Mouse (Mus musculus) myocyte (in vitro differentiated cells): ENCODE data around the gene Tmem202. TPM values are rescaled to one million over a fixed set of nuclear protein-coding genes. Genes with fewer than 3 reads are reported as not detected.
A peak's percentile ranks its signal among the peaks of the same experiment; 100 is the strongest.

Experiments used
- H3K27me3 ChIP-seq: one replicate; pipeline ENCODE4 v1.6.1; 2011; ENCODE audit not compliant: control insufficient read depth, insufficient read depth, insufficient read length
- H3K36me3 ChIP-seq: one replicate; pipeline ENCODE4 v1.6.1; 2011; ENCODE audit not compliant: control insufficient read depth, insufficient read depth
- H3K4me2 ChIP-seq: one replicate; pipeline ENCODE4 v1.6.1; 2011; ENCODE audit warnings: low read depth, control low read depth
- H3K4me3 ChIP-seq: one replicate; pipeline ENCODE4 v1.5.1; 2011; ENCODE audit warnings: mild to moderate bottlenecking, control low read depth, moderate library complexity
- H3K79me2 ChIP-seq: one replicate; pipeline ENCODE4 v1.6.1; 2011; ENCODE audit not compliant: control insufficient read depth, insufficient read depth
- H3ac ChIP-seq: one replicate; pipeline ENCODE4 v1.6.1; 2011; ENCODE audit not compliant: control insufficient read depth, insufficient read length
- CEBPB ChIP-seq: IDR thresholded peaks from 2 replicates; pipeline ENCODE4 v1.6.1; 2011; ENCODE audit warnings: mild to moderate bottlenecking, moderate library complexity; ENCODE audit not compliant: poor library complexity, insufficient read depth, severe bottlenecking
- E2F4 ChIP-seq: IDR thresholded peaks from one replicate; pipeline ENCODE4 v1.6.1; 2011; ENCODE audit warnings: mild to moderate bottlenecking, control low read depth, moderate library complexity; ENCODE audit not compliant: insufficient read depth
- MAX ChIP-seq: IDR thresholded peaks from one replicate; pipeline ENCODE4 v1.6.1; 2011; ENCODE audit warnings: low read depth, mild to moderate bottlenecking, control low read depth
- MYOD1 ChIP-seq, 3 experiments: IDR thresholded peaks; one replicate each; pipeline ENCODE4 v1.6.1; 2011; ENCODE audit warnings: control low read depth in 2 of 3, low read depth in 2 of 3, mild to moderate bottlenecking in 2 of 3, moderate library complexity in 1 of 3; ENCODE audit not compliant: insufficient read length in 2 of 3, control insufficient read depth in 1 of 3
- MYOG ChIP-seq, 3 experiments: IDR thresholded peaks; one replicate each; pipeline ENCODE4 v1.6.1; 2011; ENCODE audit warnings: control low read depth in 2 of 3, low read depth in 2 of 3, mild to moderate bottlenecking in 2 of 3; ENCODE audit not compliant: insufficient read length in 2 of 3, control insufficient read depth in 1 of 3, insufficient read depth in 1 of 3
- POLR2A ChIP-seq: IDR thresholded peaks from one replicate; pipeline ENCODE4 v1.6.1; 2011; ENCODE audit warnings: low read depth, mild to moderate bottlenecking, control low read depth, moderate library complexity; ENCODE audit not compliant: insufficient read length
- POLR2AphosphoS2 ChIP-seq: IDR thresholded peaks from one replicate; pipeline ENCODE4 v1.6.1; 2011; ENCODE audit warnings: low read depth, control low read depth; ENCODE audit not compliant: insufficient read length
- REST ChIP-seq: IDR thresholded peaks from one replicate; pipeline ENCODE4 v1.6.1; 2011; ENCODE audit warnings: mild to moderate bottlenecking, control low read depth, moderate library complexity; ENCODE audit not compliant: insufficient read depth, insufficient read length
- SRF ChIP-seq: IDR thresholded peaks from one replicate; pipeline ENCODE4 v1.6.1; 2011; ENCODE audit warnings: low read depth; ENCODE audit not compliant: control insufficient read depth, insufficient read length
- TCF12 ChIP-seq: IDR thresholded peaks from one replicate; pipeline ENCODE4 v1.6.1; 2011; ENCODE audit warnings: mild to moderate bottlenecking, control low read depth; ENCODE audit not compliant: poor library complexity, insufficient read depth, severe bottlenecking
- TCF3 ChIP-seq: IDR thresholded peaks from one replicate; pipeline ENCODE4 v1.6.1; 2011; ENCODE audit warnings: low read depth, control low read depth; ENCODE audit not compliant: insufficient read length
- USF1 ChIP-seq: IDR thresholded peaks from one replicate; pipeline ENCODE4 v1.6.1; 2011; ENCODE audit warnings: low read depth, mild to moderate bottlenecking, control low read depth, moderate library complexity
- polyA plus RNA-seq: library from polyadenylated mRNA; unstranded; fragments of >200 nt; fragmentation: generic; extraction: Trizol; gene quantifications from one replicate; pipeline ENCODE4 v1.2.1, GENCODE M21; 2012; ENCODE audit warnings: missing spikeins

Gene Tmem202
- polyA plus RNA-seq, 1 experiment, result 1.2 TPM

DNA sequence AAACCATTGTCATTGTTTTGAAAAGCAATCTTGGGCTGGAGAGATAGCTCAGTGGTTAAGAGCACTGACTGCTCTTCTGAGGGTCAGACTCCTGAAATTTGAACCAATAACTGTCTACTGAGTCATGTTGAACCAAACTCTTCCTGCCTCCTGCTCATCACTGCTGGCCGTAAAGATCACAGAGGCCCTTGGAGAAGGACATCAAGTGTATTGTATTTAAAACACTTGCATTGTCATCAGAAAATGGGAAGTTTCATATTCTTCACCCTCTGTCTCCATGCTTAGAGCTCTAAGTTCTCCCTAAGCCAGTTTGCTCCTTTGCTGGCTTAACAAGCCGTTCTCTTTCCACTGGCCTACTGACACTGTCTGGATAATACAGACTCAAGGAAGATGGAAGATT, 11.4 kb downstream of the Tmem202 start:
- Histone ChIP-seq H3K36me3 (no peaks in the 10 kb centered on the region), H3K4me3 (no peak overlapping the region), H3K4me2 (peak overlapping the region; percentile 43), H3ac (no peak overlapping the region), H3K27me3 (no peaks in the 10 kb centered on the region), H3K79me2 (no peaks in the 10 kb centered on the region)
- TF ChIP-seq USF1 (no peak), SRF (no peak), MYOG (IDR thresholded peaks at IDR 0.05; ENCODE audit: control insufficient read depth in 1 of 3, insufficient read depth in 1 of 3, insufficient read length in 2 of 3, low read depth in 2 of 3) (no peak), REST (no peak), POLR2A (no peak), TCF12 (no peak), POLR2AphosphoS2 (no peak)

DNA sequence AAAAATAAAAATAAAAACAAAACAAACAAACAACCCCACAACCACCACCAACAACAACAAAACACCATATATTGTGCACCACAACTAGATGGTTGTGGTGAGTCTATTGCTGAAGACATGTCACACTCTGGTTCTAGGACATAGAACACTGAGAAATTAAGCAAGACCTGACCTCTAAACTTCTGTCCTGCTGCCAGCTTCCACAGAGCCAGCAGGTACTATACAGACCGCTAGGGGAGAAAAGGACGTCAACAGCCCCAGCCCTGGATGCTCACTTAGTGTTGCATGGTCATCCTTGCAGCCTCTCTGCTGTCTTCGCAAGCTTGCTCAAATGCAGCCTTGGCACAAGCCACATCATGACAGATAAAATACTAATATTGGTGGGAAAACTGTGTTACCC, 12.1 kb downstream of the Tmem202 start:
- TF ChIP-seq MYOG (IDR thresholded peaks at IDR 0.05; ENCODE audit: control insufficient read depth in 1 of 3, insufficient read depth in 1 of 3, insufficient read length in 2 of 3, low read depth in 2 of 3) (no peak), TCF3 (no peak)
- Histone ChIP-seq H3K79me2 (no peaks in the 10 kb centered on the region), H3K36me3 (no peaks in the 10 kb centered on the region), H3K4me2 (peak overlapping the region; percentile 43), H3ac (no peak overlapping the region), H3K4me3 (no peak overlapping the region), H3K27me3 (no peaks in the 10 kb centered on the region)

DNA sequence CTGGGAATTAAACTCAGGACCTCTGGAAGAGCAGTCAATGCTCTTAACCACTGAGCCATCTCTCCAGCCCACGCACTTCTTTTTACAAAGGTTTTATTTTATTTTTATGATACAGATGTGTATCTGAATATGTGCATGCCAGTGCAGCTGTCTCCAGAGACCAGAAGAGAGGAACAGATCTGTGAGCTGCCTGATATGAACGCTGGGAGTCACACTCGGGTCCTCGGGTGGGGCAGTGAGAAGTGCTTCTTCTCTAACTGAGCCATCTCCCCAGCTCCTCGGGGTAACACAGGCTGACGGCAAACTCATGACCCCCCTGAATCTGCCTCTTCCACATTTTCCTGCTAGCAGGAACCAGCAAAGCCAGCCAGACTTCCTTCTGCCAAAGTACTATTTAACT, 12.9 kb downstream of the Tmem202 start:
- TF ChIP-seq REST, result no peak
- TF ChIP-seq CEBPB, result no peak
- peak in 1 of 3 experiments; percentile 17 for TF ChIP-seq MYOD1 (IDR thresholded peaks at IDR 0.05; ENCODE audit: control insufficient read depth in 1 of 3, insufficient read length in 2 of 3, low read depth in 2 of 3)
- TF ChIP-seq TCF12, result no peak
- no peak overlapping the region for H3K4me3 ChIP-seq
- no peak overlapping the region for H3ac ChIP-seq
- no peaks in the 10 kb centered on the region for H3K36me3 ChIP-seq
- H3K27me3 ChIP-seq, result no peaks in the 10 kb centered on the region
- no peak overlapping the region for H3K4me2 ChIP-seq
- H3K79me2 ChIP-seq, result no peaks in the 10 kb centered on the region

DNA sequence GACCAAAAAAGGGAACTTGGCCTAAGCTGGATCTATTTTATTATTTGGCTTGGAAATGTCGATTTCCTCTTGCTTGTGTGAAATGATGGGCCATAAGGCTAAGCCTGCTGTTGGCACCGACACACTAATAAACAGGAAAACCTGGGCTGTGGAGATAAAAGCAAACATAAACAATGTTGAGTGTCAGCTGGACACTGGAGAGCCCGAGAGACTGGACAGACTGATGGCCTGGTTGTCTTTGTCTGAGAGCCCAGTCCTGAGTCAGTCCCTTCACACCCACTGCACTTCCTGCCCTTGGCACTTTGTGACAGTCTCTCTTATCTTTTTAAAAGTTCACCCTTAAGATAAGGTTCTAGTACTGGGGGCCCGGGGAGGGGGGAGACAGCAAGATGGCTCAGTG, 16.7 kb downstream of the Tmem202 start:
- no peak overlapping the region for H3K4me3 ChIP-seq
- TF ChIP-seq E2F4, result no peak
- no peak for TF ChIP-seq CEBPB
- no peak for TF ChIP-seq REST
- no peak for TF ChIP-seq USF1
- no peak for TF ChIP-seq MYOD1 (IDR thresholded peaks at IDR 0.05; ENCODE audit: control insufficient read depth in 1 of 3, insufficient read length in 2 of 3, low read depth in 2 of 3)
- no peak for TF ChIP-seq POLR2A
- H3ac ChIP-seq, result no peak overlapping the region
- H3K27me3 ChIP-seq, result no peaks in the 10 kb centered on the region
- no peaks in the 10 kb centered on the region for H3K36me3 ChIP-seq
- H3K4me2 ChIP-seq, result no peak overlapping the region
- no peaks in the 10 kb centered on the region for H3K79me2 ChIP-seq

DNA sequence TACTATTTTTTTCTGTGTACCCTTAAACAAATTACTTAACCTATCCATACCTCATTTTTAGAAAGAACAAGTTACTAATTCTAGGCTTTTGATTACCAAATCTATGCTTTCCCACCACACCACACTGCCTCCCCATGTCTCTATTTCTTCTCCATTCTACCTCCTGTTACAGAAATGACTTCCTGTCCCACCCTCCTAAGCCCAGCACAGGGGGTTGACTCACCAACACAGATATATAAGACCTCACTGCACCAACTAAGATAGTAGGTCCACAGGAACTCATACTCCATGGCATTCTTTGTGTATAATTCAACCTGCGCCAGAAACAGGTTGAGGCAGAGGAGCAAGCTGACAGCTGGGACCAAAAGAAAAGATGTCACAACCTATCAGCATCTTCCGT, 20.3 kb downstream of the Tmem202 start:
- H3K27me3 ChIP-seq, result no peaks in the 10 kb centered on the region
- H3ac ChIP-seq, result no peak overlapping the region
- H3K79me2 ChIP-seq, result no peaks in the 10 kb centered on the region
- H3K4me2 ChIP-seq, result no peak overlapping the region
- no peak for TF ChIP-seq MYOD1 (IDR thresholded peaks at IDR 0.05; ENCODE audit: control insufficient read depth in 1 of 3, insufficient read length in 2 of 3, low read depth in 2 of 3)
- no peak for TF ChIP-seq CEBPB
- TF ChIP-seq SRF, result no peak
- TF ChIP-seq POLR2A, result no peak
- TF ChIP-seq TCF12, result no peak
- no peak for TF ChIP-seq TCF3
- no peak for TF ChIP-seq REST
- TF ChIP-seq E2F4, result no peak
- no peak for TF ChIP-seq MAX
- no peak for TF ChIP-seq MYOG (IDR thresholded peaks at IDR 0.05; ENCODE audit: control insufficient read depth in 1 of 3, insufficient read depth in 1 of 3, insufficient read length in 2 of 3, low read depth in 2 of 3)
- TF ChIP-seq USF1, result no peak
- TF ChIP-seq POLR2AphosphoS2, result no peak
- no peaks in the 10 kb centered on the region for H3K36me3 ChIP-seq
- no peak overlapping the region for H3K4me3 ChIP-seq

DNA sequence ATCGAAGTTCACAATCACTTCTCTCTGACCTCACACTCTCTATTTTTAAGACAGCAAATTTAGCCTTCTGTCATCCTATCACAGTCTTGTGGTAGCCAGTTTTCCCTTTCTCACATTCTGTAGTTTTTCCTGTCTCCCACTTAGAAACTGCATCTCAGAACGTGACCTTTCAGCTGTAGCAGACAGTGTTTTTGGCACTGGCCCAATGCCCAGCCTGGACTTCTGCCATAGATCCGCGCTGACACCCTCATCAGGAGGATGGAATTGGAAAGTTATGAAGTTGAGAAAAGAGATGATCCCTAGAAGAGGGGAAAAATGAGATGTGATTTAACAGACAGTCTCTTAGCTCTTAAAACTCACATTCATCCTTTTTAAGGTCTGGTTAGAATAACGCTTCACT, 20.7 kb downstream of the Tmem202 start:
- H3K4me3 ChIP-seq, result no peak overlapping the region
- no peaks in the 10 kb centered on the region for H3K27me3 ChIP-seq
- no peak overlapping the region for H3ac ChIP-seq
- no peaks in the 10 kb centered on the region for H3K79me2 ChIP-seq
- peak overlapping the region; percentile 36 for H3K4me2 ChIP-seq
- no peaks in the 10 kb centered on the region for H3K36me3 ChIP-seq
- TF ChIP-seq SRF, result no peak
- no peak for TF ChIP-seq POLR2AphosphoS2
- no peak for TF ChIP-seq REST
- TF ChIP-seq MAX, result no peak
- TF ChIP-seq MYOD1 (IDR thresholded peaks at IDR 0.05; ENCODE audit: control insufficient read depth in 1 of 3, insufficient read length in 2 of 3, low read depth in 2 of 3), result no peak
